Mouse (Mus musculus) hindbrain, embryonic 16.5 days (tissue): ENCODE results near the gene Plekhg3. TPM values are rescaled to one million over a fixed set of nuclear protein-coding genes. Genes with fewer than 3 reads are reported as not detected.

Source experiments
- ATAC-seq: fragments of 200-750 bp; cut with Nextera tagmentation; 2 replicates; pipeline ENCODE4 v1.8.0; 2017; ENCODE audit warnings: moderate TSS enrichment, moderate library complexity
- H3K27ac ChIP-seq: fragments of 300-500 bp; sonication (generic); 2 replicates; pipeline ENCODE4 v1.5.1; 2014; ENCODE audit warnings: low read depth, mild to moderate bottlenecking, control low read depth, low read length, moderate library complexity
- H3K27me3 ChIP-seq: fragments of 300-500 bp; sonication (generic); replicated peaks from 2 replicates; pipeline ENCODE4 v1.6.1; 2014; ENCODE audit warnings: low read length; ENCODE audit not compliant: control insufficient read depth, insufficient read depth
- H3K36me3 ChIP-seq: fragments of 300-500 bp; sonication (generic); 2 replicates; pipeline ENCODE4 v1.6.1; 2014; ENCODE audit warnings: mild to moderate bottlenecking, low read length, moderate library complexity, mixed read lengths; ENCODE audit not compliant: control insufficient read depth, insufficient read depth
- H3K4me1 ChIP-seq: fragments of 300-500 bp; sonication (generic); 2 replicates; pipeline ENCODE4 v1.6.1; 2014; ENCODE audit warnings: low read depth, low read length; ENCODE audit not compliant: control insufficient read depth, insufficient read depth
- H3K4me2 ChIP-seq: fragments of 300-500 bp; sonication (generic); 2 replicates; pipeline ENCODE4 v1.6.1; 2014; ENCODE audit warnings: mild to moderate bottlenecking, low read length, control low read depth, moderate library complexity
- H3K4me3 ChIP-seq: fragments of 300-500 bp; sonication (generic); 2 replicates; pipeline ENCODE4 v1.5.1; 2014; ENCODE audit warnings: mild to moderate bottlenecking, low read length, control low read depth, moderate library complexity
- H3K9ac ChIP-seq: fragments of 300-500 bp; sonication (generic); 2 replicates; pipeline ENCODE4 v1.6.1; 2014; ENCODE audit warnings: low read depth, mild to moderate bottlenecking, control low read depth, low read length, moderate library complexity
- H3K9me3 ChIP-seq: fragments of 300-500 bp; sonication (generic); 2 replicates; pipeline ENCODE4 v1.6.1; 2014; ENCODE audit warnings: mild to moderate bottlenecking, low read length, moderate library complexity; ENCODE audit not compliant: control insufficient read depth
- WGBS: fragments of 180-500 bp; shearing (Covaris S2); extraction: QIAGEN DNeasy Blood & Tissue Kit; methylation state at CpG from one replicate; pipeline ENCODE4 v1.1.7; 2014; 5-methylcytosine and 5-hydroxymethylcytosine counted together
- microRNA-seq: library from miRNA; unstranded; fragments of <30 nt; microRNA quantifications from one replicate; pipeline ENCODE4, GENCODE M21; 2017
- polyA plus RNA-seq: library from polyadenylated mRNA; unstranded; fragments of >200 nt; fragmentation: Nextera tagmentation; extraction: Ambion mirVana; gene quantifications from 2 replicates; pipeline ENCODE4 v1.2.1, GENCODE M21; 2015

The Plekhg3 gene
- polyA plus RNA-seq, 1 experiment from 2014 or later: 1.7 TPM

GRCm38 (mm10) chr12:76623374-76623773 lies 92.7 kb downstream of the Plekhg3 start:
- ATAC-seq: peak; percentile 58
- WGBS: 42% methylated on average over 6 of the region's 6 CpGs
- H3K4me3 ChIP-seq: no peak overlapping the region
- H3K36me3 ChIP-seq: peaks cover 6% of the 10 kb centered on the region; the same call in 1 of the 2 replicates
- H3K27me3 ChIP-seq: no peaks in the 10 kb centered on the region
- H3K9me3 ChIP-seq: no peaks in the 10 kb centered on the region
- H3K4me2 ChIP-seq: no peak overlapping the region
- H3K9ac ChIP-seq: no peak overlapping the region
- H3K4me1 ChIP-seq: no peaks in the 10 kb centered on the region
- H3K27ac ChIP-seq: no peak overlapping the region

Small RNA genes lying within 50 kb of the gene (microRNA-seq; reads per million reads assigned to microRNA genes)
- not detected for gene Mir5135

Other genes with a start within 250 kb of the Plekhg3 start
- 12.3 and 13.8 TPM in 2 replicates for gene Akap5, start 206.0 kb upstream of the Plekhg3 start, polyA plus RNA-seq
- 12.6 and 13.3 TPM in 2 replicates for gene Zbtb25, start 161.3 kb upstream of the Plekhg3 start, polyA plus RNA-seq
- 3.2 and 3.5 TPM in 2 replicates for gene Zbtb1, start 160.6 kb upstream of the Plekhg3 start, polyA plus RNA-seq
- 9.5 and 10.2 TPM in 2 replicates for gene Hspa2, start 126.7 kb upstream of the Plekhg3 start, polyA plus RNA-seq
- gene Ppp1r36, start 113.4 kb upstream of the Plekhg3 start, polyA plus RNA-seq: 1.3 and 2.1 TPM in 2 replicates
- gene Sptb, start 179.7 kb downstream of the Plekhg3 start, polyA plus RNA-seq: 7.0 and 8.4 TPM in 2 replicates
- 135 and 139 TPM in 2 replicates for gene Churc1, start 234.6 kb downstream of the Plekhg3 start, polyA plus RNA-seq
- 41.7 and 47.8 TPM in 2 replicates for gene Fntb, start 234.7 kb downstream of the Plekhg3 start, polyA plus RNA-seq